Mouse (Mus musculus) embryonic fibroblast, embryonic 13.5 days (primary cell): Measurements from ENCODE around the gene Gm884.

Source experiments
- CTCF ChIP-seq: IDR thresholded peaks from 2 replicates; pipeline ENCODE4 v1.5.1; 2011; ENCODE audit warnings: mild to moderate bottlenecking, control low read depth, low read length, moderate library complexity, borderline replicate concordance; ENCODE audit not compliant: insufficient read depth
- POLR2A ChIP-seq: IDR thresholded peaks from 2 replicates; pipeline ENCODE4 v1.6.1; 2011; ENCODE audit warnings: low read depth, mild to moderate bottlenecking, control low read depth, low read length, moderate library complexity

DNA sequence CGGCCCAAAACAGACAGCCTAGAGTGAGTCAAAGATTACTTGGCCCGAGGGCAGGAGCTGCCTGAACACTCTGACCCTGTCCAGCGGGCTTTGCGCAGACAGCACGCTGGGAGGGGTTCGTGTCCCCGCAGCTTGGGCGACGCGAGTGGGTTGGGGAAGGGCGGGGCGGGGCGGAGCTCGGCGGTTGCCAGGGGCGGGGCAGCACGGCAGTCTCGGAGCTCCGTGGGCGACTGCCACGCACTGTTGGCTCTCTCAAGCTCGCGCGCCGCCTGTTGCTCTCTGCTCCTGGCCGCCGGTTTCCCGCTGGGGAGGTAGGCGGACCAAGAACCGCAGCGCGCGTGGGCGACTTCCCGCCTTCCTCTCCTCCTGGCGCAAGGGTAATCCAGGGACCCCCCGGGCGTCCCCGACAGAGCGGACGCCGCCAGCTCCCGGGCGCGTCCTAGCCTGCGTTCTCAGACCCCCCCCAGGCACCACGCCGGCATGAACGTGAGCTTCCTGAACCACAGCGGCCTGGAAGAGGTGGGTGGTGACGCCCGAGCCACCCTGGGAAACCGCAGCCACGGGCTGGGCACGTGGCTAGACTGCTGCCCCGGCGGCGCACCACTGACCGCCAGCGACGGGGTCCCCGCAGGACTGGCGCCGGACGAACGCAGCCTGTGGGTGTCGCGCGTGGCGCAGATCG lies 28.5 kb upstream of the Gm884 start, which contains the start of gene Rprml:
- no peak for TF ChIP-seq CTCF
- no peak for TF ChIP-seq POLR2A
